Mouse (Mus musculus): ENCODE data around the gene Ddx21. TPM values are rescaled to one million over a fixed set of nuclear protein-coding genes. Genes with fewer than 3 reads are reported as not detected.
"Not testable (repeated sequence)": the region's sequence is repeated elsewhere in the genome, so short reads cannot be mapped to it uniquely, and the experiment has no call there.

Ddx21 gene
- total and polyA plus RNA-seq, 2 experiments, result 7.2 to 10.9 TPM

GRCm38 (mm10) chr10:62588616-62589015, 13.5 kb downstream of the Ddx21 start:
- Histone ChIP-seq H3K4me1 (ENCODE audit: control insufficient read depth, insufficient read depth, low read length) (no peaks in the 10 kb centered on the region; the same call in 1 of the 2 replicates), H3K4me3 (ENCODE audit: insufficient read depth, low read depth, low read length) (no peak overlapping the region), H3K27ac (replicated peaks; ENCODE audit: insufficient read depth, low read depth, low read length) (no peak overlapping the region), H3K79me2 (ENCODE audit: control insufficient read depth, insufficient read depth, low read length) (no peaks in the 10 kb centered on the region), H3K9ac (ENCODE audit: low read depth, low read length) (no peak overlapping the region), H3K27me3 (ENCODE audit: control insufficient read depth, insufficient read depth, low read length) (no peaks in the 10 kb centered on the region), H3K36me3 (ENCODE audit: control insufficient read depth, insufficient read depth, low read length) (peaks cover 66% of the 10 kb centered on the region)
- TF ChIP-seq CTCF (IDR thresholded peaks at IDR 0.05; ENCODE audit: low read depth, low read length) (no peak), POLR2A (IDR thresholded peaks at IDR 0.05; ENCODE audit: extremely low read depth, insufficient read depth, low read length) (no peak)
- DNase-seq (ENCODE audit: extremely low read depth, low read depth, low spot score), result no peak
- 62% methylated on average over 4 of the region's 4 CpGs for WGBS

GRCm38 (mm10) chr10:62583245-62583644, 18.8 kb downstream of the Ddx21 start:
- 83% methylated on average over 1 of the region's 1 CpGs for WGBS
- TF ChIP-seq POLR2A (IDR thresholded peaks at IDR 0.05; ENCODE audit: extremely low read depth, insufficient read depth, low read length) (no peak), CTCF (IDR thresholded peaks at IDR 0.05; ENCODE audit: low read depth, low read length) (no peak)
- Histone ChIP-seq H3K27ac (replicated peaks; ENCODE audit: insufficient read depth, low read depth, low read length) (no peak overlapping the region), H3K27me3 (ENCODE audit: control insufficient read depth, insufficient read depth, low read length) (no peaks in the 10 kb centered on the region), H3K9ac (ENCODE audit: low read depth, low read length) (no peak overlapping the region), H3K36me3 (ENCODE audit: control insufficient read depth, insufficient read depth, low read length) (peaks cover 53% of the 10 kb centered on the region), H3K79me2 (ENCODE audit: control insufficient read depth, insufficient read depth, low read length) (no peaks in the 10 kb centered on the region), H3K4me3 (ENCODE audit: insufficient read depth, low read depth, low read length) (no peak overlapping the region), H3K4me1 (ENCODE audit: control insufficient read depth, insufficient read depth, low read length) (no peaks in the 10 kb centered on the region)
- DNase-seq (ENCODE audit: extremely low read depth, low read depth, low spot score), result no peak

- H3K27me3 ChIP-seq (ENCODE audit: control insufficient read depth, insufficient read depth, low read length), result no peaks in the 10 kb centered on the region
- peaks cover 2% of the 10 kb centered on the region; the same call in 1 of the 2 replicates for H3K79me2 ChIP-seq (ENCODE audit: control insufficient read depth, insufficient read depth, low read length)
- peak overlapping the region; percentile 24; the same call in 1 of the 2 replicates for H3K4me3 ChIP-seq (ENCODE audit: insufficient read depth, low read depth, low read length)
- TF ChIP-seq CTCF (IDR thresholded peaks at IDR 0.05; ENCODE audit: low read depth, low read length) (no peak), POLR2A (IDR thresholded peaks at IDR 0.05; ENCODE audit: extremely low read depth, insufficient read depth, low read length) (no peak)
- DNase-seq (ENCODE audit: extremely low read depth, low read depth, low spot score), result no peak
- no peak overlapping the region for H3K9ac ChIP-seq (ENCODE audit: low read depth, low read length)
- peaks cover 47% of the 10 kb centered on the region for H3K36me3 ChIP-seq (ENCODE audit: control insufficient read depth, insufficient read depth, low read length)
- H3K4me1 ChIP-seq (ENCODE audit: control insufficient read depth, insufficient read depth, low read length), result peaks cover under 1% of the 10 kb centered on the region
- 86% methylated on average over 7 of the region's 7 CpGs for WGBS
- H3K27ac ChIP-seq (replicated peaks; ENCODE audit: insufficient read depth, low read depth, low read length), result no peak overlapping the region
Measured at GRCm38 (mm10) chr10:62582701-62583100, 19.4 kb downstream of the Ddx21 start.

- Histone ChIP-seq H3K79me2 (ENCODE audit: control insufficient read depth, insufficient read depth, low read length) (peaks cover 3% of the 10 kb centered on the region; the same call in 1 of the 2 replicates), H3K9ac (ENCODE audit: low read depth, low read length) (no peak overlapping the region), H3K4me3 (ENCODE audit: insufficient read depth, low read depth, low read length) (peak overlapping the region; percentile 30; the same call in 1 of the 2 replicates), H3K27ac (replicated peaks; ENCODE audit: insufficient read depth, low read depth, low read length) (no peak overlapping the region; the same call in 1 of the 2 replicates), H3K27me3 (ENCODE audit: control insufficient read depth, insufficient read depth, low read length) (no peaks in the 10 kb centered on the region), H3K36me3 (ENCODE audit: control insufficient read depth, insufficient read depth, low read length) (peaks cover 43% of the 10 kb centered on the region; the same call in 1 of the 2 replicates), H3K4me1 (ENCODE audit: control insufficient read depth, insufficient read depth, low read length) (peaks cover 4% of the 10 kb centered on the region)
- no peak for DNase-seq (ENCODE audit: extremely low read depth, low read depth, low spot score)
- TF ChIP-seq POLR2A (IDR thresholded peaks at IDR 0.05; ENCODE audit: extremely low read depth, insufficient read depth, low read length) (no peak), CTCF (IDR thresholded peaks at IDR 0.05; ENCODE audit: low read depth, low read length) (0 out of 2 replicates have a peak, but pooled peaks have one; percentile 10)
- WGBS, result 75% methylated on average over 17 of the region's 17 CpGs
Measured at GRCm38 (mm10) chr10:62582263-62582662, 19.8 kb downstream of the Ddx21 start.

GRCm38 (mm10) chr10:62579129-62579528, 23.0 kb downstream of the Ddx21 start:
- not testable (repeated sequence) for H3K27ac ChIP-seq (replicated peaks; ENCODE audit: insufficient read depth, low read depth, low read length); H3K27me3 ChIP-seq (ENCODE audit: control insufficient read depth, insufficient read depth, low read length); H3K9ac ChIP-seq (ENCODE audit: low read depth, low read length); DNase-seq (ENCODE audit: extremely low read depth, low read depth, low spot score); H3K4me3 ChIP-seq (ENCODE audit: insufficient read depth, low read depth, low read length); H3K79me2 ChIP-seq (ENCODE audit: control insufficient read depth, insufficient read depth, low read length); H3K4me1 ChIP-seq (ENCODE audit: control insufficient read depth, insufficient read depth, low read length)
- WGBS, result 90% methylated on average over 11 of the region's 13 CpGs
- peaks cover 21% of the 10 kb centered on the region; the same call in 1 of the 2 replicates for H3K36me3 ChIP-seq (ENCODE audit: control insufficient read depth, insufficient read depth, low read length)

GRCm38 (mm10) chr10:62578338-62579100, 23.6 kb downstream of the Ddx21 start, which contains the start of gene Kif1bp:
Gene Kif1bp, minus strand, starts transcription at chr10:62578457.
- WGBS, result 5% methylated on average over 33 of the region's 33 CpGs
- DNase-seq (ENCODE audit: extremely low read depth, low read depth, low spot score), result peak; percentile 95
- H3K27ac ChIP-seq (replicated peaks; ENCODE audit: insufficient read depth, low read depth, low read length), result peak within 1 kb of the TSS; percentile 24; the same call in 1 of the 2 replicates

More at GRCm38 (mm10) chr10:62578338-62579100, 23.6 kb downstream of the Ddx21 start, which contains the start of gene Kif1bp:
- Histone ChIP-seq H3K79me2 (ENCODE audit: control insufficient read depth, insufficient read depth, low read length) (peaks cover 6% of the 10 kb centered on the region; the same call in 1 of the 2 replicates), H3K4me3 (ENCODE audit: insufficient read depth, low read depth, low read length) (peak within 1 kb of the TSS; percentile 91), H3K36me3 (ENCODE audit: control insufficient read depth, insufficient read depth, low read length) (peaks cover 22% of the 10 kb centered on the region), H3K4me1 (ENCODE audit: control insufficient read depth, insufficient read depth, low read length) (peaks cover 4% of the 10 kb centered on the region), H3K9ac (ENCODE audit: low read depth, low read length) (peak within 1 kb of the TSS; percentile 88), H3K27me3 (ENCODE audit: control insufficient read depth, insufficient read depth, low read length) (no peaks in the 10 kb centered on the region)
- TF ChIP-seq CTCF (IDR thresholded peaks at IDR 0.05; ENCODE audit: low read depth, low read length), result no peak
- peak; percentile 75 for TF ChIP-seq POLR2A (IDR thresholded peaks at IDR 0.05; ENCODE audit: extremely low read depth, insufficient read depth, low read length)
